Mouse (Mus musculus): ENCODE results near the gene Gclc. TPM values are rescaled to one million over a fixed set of nuclear protein-coding genes. Genes with fewer than 3 reads are reported as not detected.

Gclc gene
- 5.7 and 6.3 TPM in 2 replicates for polyA plus RNA-seq (2021; fragmentation: Nextera tagmentation)
- long read RNA-seq, experiment 1, partial matches to known transcripts = 19 of 19 reads
- long read RNA-seq, experiment 1, other reads (novel, unspliced or antisense) = 0 of 19 reads
- long read RNA-seq, experiment 2, transcript Gclc-201 (16 exons, 3,423 nt) = major isoform, 7 of 17 reads
- long read RNA-seq, experiment 2, partial matches to known transcripts = 7 of 17 reads
- long read RNA-seq, experiment 2, other reads (novel, unspliced or antisense) = 3 of 17 reads

DNA sequence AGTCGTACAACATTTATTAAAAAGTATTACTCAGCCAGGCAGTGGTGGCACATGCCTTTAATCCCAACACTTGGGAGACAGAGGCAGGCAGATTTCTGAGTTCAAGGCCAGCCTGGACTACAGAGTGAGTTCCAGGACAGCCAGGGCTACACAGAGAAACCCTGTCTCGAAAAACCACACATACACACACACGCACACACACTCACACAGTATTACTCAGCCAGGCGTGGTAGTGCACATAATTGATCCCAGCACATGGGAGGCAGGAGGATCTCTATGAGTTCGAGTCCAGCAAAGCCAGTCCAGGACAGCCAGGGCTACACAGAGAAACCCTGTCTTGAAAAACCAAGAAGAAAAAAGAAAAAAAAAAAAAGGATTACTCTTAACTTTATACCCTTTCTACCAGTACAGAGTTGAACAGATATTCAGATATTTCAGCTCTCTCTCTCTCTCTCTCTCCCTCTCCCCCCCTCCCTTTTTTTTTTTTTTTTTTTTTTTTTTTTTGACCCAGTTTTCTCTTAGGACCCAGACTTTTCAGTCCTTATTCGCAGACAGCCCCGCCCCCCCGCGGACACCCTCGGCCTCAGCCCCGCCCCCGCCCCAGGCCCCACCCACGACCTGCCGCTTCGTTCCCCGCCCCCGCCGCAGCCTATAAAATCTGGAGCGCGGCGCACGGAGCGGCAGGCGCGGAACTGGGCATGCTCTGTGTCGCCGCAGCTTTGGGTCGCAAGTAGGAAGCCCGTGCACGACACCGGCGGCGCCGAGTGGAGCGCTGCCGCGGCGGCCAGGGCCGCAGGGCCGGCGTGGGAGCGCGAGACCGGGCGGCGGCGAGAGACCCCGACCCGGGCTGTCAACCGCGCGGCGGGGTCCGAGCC is at the start of gene Gclc:
Gene Gclc (plus strand): TSS at position 683 of the 875 bp plus-strand sequence.

Other genes with a start within 250 kb of the Gclc start
- 1.3 and 1.4 TPM in 2 replicates for gene Lrrc1, start 209.7 kb upstream of the Gclc start, polyA plus RNA-seq (2021; fragmentation: Nextera tagmentation)
- gene Klhl31, start 118.0 kb upstream of the Gclc start, polyA plus RNA-seq (2021; fragmentation: Nextera tagmentation) = 0.03 and 0.29 TPM in 2 replicates
- 45.4 and 51.1 TPM in 2 replicates for gene Elovl5, start 162.8 kb downstream of the Gclc start, polyA plus RNA-seq (2021; fragmentation: Nextera tagmentation)

Measured in layer of hippocampus, adult 6 months (tissue).